Mouse (Mus musculus): ENCODE results near the gene Tacc2.

GRCm38 (mm10) chr7:130631553-130632378, 54.5 kb downstream of the Tacc2 start:
- TF ChIP-seq POLR2A (IDR thresholded peaks at IDR 0.05; ENCODE audit: low read depth, low read length) (no peak), CTCF (IDR thresholded peaks at IDR 0.05; ENCODE audit: borderline replicate concordance, insufficient read depth, low read length) (0 out of 2 replicates have a peak, but pooled peaks have one; percentile 3)

Measured in embryonic fibroblast, embryonic 13.5 days (primary cell).